11 mouse cellular contexts compared by ENCODE assay signal in genomic region chr11:11855061-11855672, GRCm38 (mm10). TPM values are rescaled to one million over a fixed set of nuclear protein-coding genes. Genes with fewer than 3 reads are reported as not detected.
A peak's percentile ranks its signal among the peaks of the same experiment; 100 is the strongest.
DNase-seq lines count a peak whose midpoint lies in the region; ATAC-seq and TF ChIP-seq lines count a peak whose summit lies in the region.
"Had no signal": no experiment of that assay in that cellular context is flagged by ENCODE, and none has a peak within 500 bp of the region (broad histone marks: within the 10 kb centered on the region; RNA-seq: fewer than 3 reads in every experiment).

No protein-coding gene starts in this region.

- H3K27me3 ChIP-seq in kidney, embryonic 14.5 days (ENCODE audit: control insufficient read depth, insufficient read depth, low read length) = no peaks in the 10 kb centered on the region
- H3K27me3 ChIP-seq in forebrain, postnatal 0 days (ENCODE audit: insufficient read depth, low read length) = no peaks in the 10 kb centered on the region
- H3K27me3 ChIP-seq in midbrain, embryonic 15.5 days (replicated peaks) = no peaks in the 10 kb centered on the region
- H3K27me3 ChIP-seq: liver, embryonic 13.5 days; Patski had no signal

- peaks cover 4% of the 10 kb centered on the region; the same call in 1 of the 2 replicates for H3K9me3 ChIP-seq in kidney, embryonic 14.5 days (ENCODE audit: control insufficient read depth, low read length)
- no peaks in the 10 kb centered on the region for H3K9me3 ChIP-seq in forebrain, postnatal 0 days (ENCODE audit: low read length)
- H3K9me3 ChIP-seq in midbrain, embryonic 15.5 days = no peaks in the 10 kb centered on the region
- H3K9me3 ChIP-seq: liver, embryonic 13.5 days had no signal

- H3K27ac ChIP-seq in kidney, embryonic 14.5 days (ENCODE audit: low read depth, low read length) = peak overlapping the region; percentile 70; the same call in 1 of the 2 replicates
- H3K27ac ChIP-seq in forebrain, postnatal 0 days (ENCODE audit: low read depth, low read length) = no peak overlapping the region
- H3K27ac ChIP-seq in midbrain, embryonic 15.5 days = peak overlapping the region; percentile 22; the same call in 1 of the 2 replicates
- H3K27ac ChIP-seq: liver, embryonic 13.5 days had no signal

- no peak overlapping the region for H3K4me2 ChIP-seq in kidney, embryonic 14.5 days (replicated peaks; ENCODE audit: low read depth, low read length)
- no peak overlapping the region for H3K4me2 ChIP-seq in forebrain, postnatal 0 days (ENCODE audit: low read depth)
- H3K4me2 ChIP-seq in midbrain, embryonic 15.5 days = no peak overlapping the region
- H3K4me2 ChIP-seq: liver, embryonic 13.5 days had no signal

- ATAC-seq in kidney, embryonic 14.5 days (ENCODE audit: low FRiP score, low TSS enrichment) = peak; percentile 85
- ATAC-seq in forebrain, postnatal 0 days = peak; percentile 52
- ATAC-seq in midbrain, embryonic 15.5 days (replicated peaks) = peak; percentile 57; the same call in 1 of the 2 replicates
- ATAC-seq: Patski had no signal

- peaks cover 14% of the 10 kb centered on the region for H3K4me1 ChIP-seq in kidney, embryonic 14.5 days (ENCODE audit: control insufficient read depth, insufficient read depth, low read length)
- H3K4me1 ChIP-seq in forebrain, postnatal 0 days (ENCODE audit: insufficient read depth) = no peaks in the 10 kb centered on the region
- H3K4me1 ChIP-seq in midbrain, embryonic 15.5 days = peaks cover 22% of the 10 kb centered on the region

- DNase-seq in kidney, postnatal 14 days = no peak
- DNase-seq in embryo, embryonic 10.5 days (ENCODE audit: low spot score) = peak; percentile 80
- peak; percentile 14 for DNase-seq in forebrain, postnatal 0 days
- no peak for DNase-seq in layer of hippocampus, postnatal 10 days (ENCODE audit: low spot score in 2 of 2)
- DNase-seq in urinary bladder, postnatal 25 days (ENCODE audit: low spot score) = no peak
- no peak for DNase-seq in right cerebral cortex, adult 18-20 months
- DNase-seq: cerebellum, adult 2 months; liver, embryonic 13.5 days had no signal

- no peak overlapping the region for H3K9ac ChIP-seq in kidney, embryonic 14.5 days (ENCODE audit: low read depth, low read length)
- H3K9ac ChIP-seq in forebrain, postnatal 0 days = no peak overlapping the region
- H3K9ac ChIP-seq in midbrain, embryonic 15.5 days = no peak overlapping the region
- H3K9ac ChIP-seq: liver, embryonic 13.5 days had no signal

- no peak overlapping the region for H3K4me3 ChIP-seq in kidney, embryonic 14.5 days (ENCODE audit: low read length)
- H3K4me3 ChIP-seq in forebrain, postnatal 0 days (ENCODE audit: low read depth, low read length) = no peak overlapping the region
- no peak overlapping the region for H3K4me3 ChIP-seq in midbrain, embryonic 15.5 days
- H3K4me3 ChIP-seq: liver, embryonic 13.5 days had no signal

- 17% methylated on average over 6 of the region's 6 CpGs for WGBS in kidney, embryonic 14.5 days
- WGBS in forebrain, postnatal 0 days = 17% methylated on average over 6 of the region's 6 CpGs
- 38% methylated on average over 6 of the region's 6 CpGs for WGBS in midbrain, embryonic 15.5 days

- H3K36me3 ChIP-seq in kidney, embryonic 14.5 days (ENCODE audit: control insufficient read depth, insufficient read depth, low read length) = no peaks in the 10 kb centered on the region
- H3K36me3 ChIP-seq in forebrain, postnatal 0 days (ENCODE audit: insufficient read depth) = no peaks in the 10 kb centered on the region
- no peaks in the 10 kb centered on the region for H3K36me3 ChIP-seq in midbrain, embryonic 15.5 days (replicated peaks)
- H3K36me3 ChIP-seq: liver, embryonic 13.5 days had no signal

- TF ChIP-seq CTCF in forebrain, postnatal 0 days (IDR thresholded peaks at IDR 0.05; ENCODE audit: low read depth) = no peak

RNA-seq across cellular contexts. Expression of gene Ddc, which starts 42.8 kb away (rescaled TPM):
- polyA plus RNA-seq in kidney, embryonic 14.5 days (2014; fragmentation: Nextera tagmentation; extraction: Ambion mirVana) = 7.1 and 8.4 TPM in 2 replicates
- total RNA-seq in forebrain, postnatal 0 days (2014; rRNA removed) = 7.2 and 13.6 TPM in 2 replicates
- polyA plus RNA-seq in forebrain, postnatal 0 days (2015; fragmentation: Nextera tagmentation; extraction: Ambion mirVana) = 5.6 and 8.6 TPM in 2 replicates
- 20.4 and 21.1 TPM in 2 replicates for polyA plus RNA-seq in midbrain, embryonic 15.5 days (2015; fragmentation: Nextera tagmentation; extraction: Ambion mirVana)
- 1 to 10 TPM; 7.1 to 8.9 TPM for total RNA-seq in layer of hippocampus, postnatal 10 days (2021)

RNA-seq across cellular contexts. Expression of gene Fignl1, which starts 46.4 kb away (rescaled TPM):
- 59.2 and 85.4 TPM in 2 replicates for polyA plus RNA-seq in kidney, embryonic 14.5 days (2014; fragmentation: Nextera tagmentation; extraction: Ambion mirVana)
- 4.8 and 7.8 TPM in 2 replicates for total RNA-seq in forebrain, postnatal 0 days (2014; rRNA removed)
- polyA plus RNA-seq in forebrain, postnatal 0 days (2015; fragmentation: Nextera tagmentation; extraction: Ambion mirVana) = 4.4 and 4.9 TPM in 2 replicates
- polyA plus RNA-seq in midbrain, embryonic 15.5 days (2015; fragmentation: Nextera tagmentation; extraction: Ambion mirVana) = 9.8 and 12.5 TPM in 2 replicates
- total RNA-seq in layer of hippocampus, postnatal 10 days (2021) = 1 to 10 TPM; 2.1 to 2.9 TPM

Comparison
In these comparisons a context has a peak if more than half of its experiments do, and no peak if none do; other contexts are left out.
1. DNase-seq: peak in embryo, embryonic 10.5 days (single experiment) and forebrain, postnatal 0 days (single experiment); none in kidney, postnatal 14 days (single experiment), layer of hippocampus, postnatal 10 days (0 of 2), urinary bladder, postnatal 25 days (single experiment) and right cerebral cortex, adult 18-20 months (single experiment).
2. Peak in every context shown above with its lines, with median percentiles within 50 percentile points of each other: ATAC-seq.